Mouse (Mus musculus) testis, postnatal 14 days (tissue): ENCODE measurements around the gene Mgme1.

Experiments used
- DNase-seq: peaks from one replicate; pipeline ENCODE4 v3.0.0; 2021; ENCODE audit warnings: low spot score

Gene Mgme1

GRCm38 (mm10) chr2:144305721-144306294, 35.3 kb downstream of the Mgme1 start:
- no peak for DNase-seq

- DNase-seq: no peak
Observed at GRCm38 (mm10) chr2:144308561-144308960, 38.1 kb downstream of the Mgme1 start.

- DNase-seq: no peak
Observed at GRCm38 (mm10) chr2:144310273-144310672, 39.8 kb downstream of the Mgme1 start.

- DNase-seq: no peak
Observed at GRCm38 (mm10) chr2:144311372-144311771, 40.9 kb downstream of the Mgme1 start.

- no peak for DNase-seq
Observed at GRCm38 (mm10) chr2:144324218-144324617, 53.8 kb downstream of the Mgme1 start.

GRCm38 (mm10) chr2:144329451-144329850, 59.0 kb downstream of the Mgme1 start:
- no peak for DNase-seq

- no peak for DNase-seq
Observed at GRCm38 (mm10) chr2:144329937-144330336, 59.5 kb downstream of the Mgme1 start.

GRCm38 (mm10) chr2:144330352-144330959, 60.0 kb downstream of the Mgme1 start:
- no peak for DNase-seq
